Mouse (Mus musculus) CH12.LX (cell line): ENCODE measurements around the gene Nasp. TPM values are rescaled to one million over a fixed set of nuclear protein-coding genes. Genes with fewer than 3 reads are reported as not detected.
A peak's percentile ranks its signal among the peaks of the same experiment; 100 is the strongest.

Experiments
- DNase-seq: peaks from one replicate; pipeline ENCODE4 v3.0.0-alpha.2; 2013; ENCODE audit errors: extremely low read depth
- H3K27ac ChIP-seq: 2 replicates; pipeline ENCODE4 v1.5.1; 2012; ENCODE audit warnings: low read depth, mild to moderate bottlenecking, control low read depth, moderate library complexity; ENCODE audit not compliant: insufficient read depth
- H3K27me3 ChIP-seq: replicated peaks from 2 replicates; pipeline ENCODE3; 2012; ENCODE audit warnings: inconsistent platforms
- H3K36me3 ChIP-seq, 2 experiments: replicated peaks in 1 of 2; 2 replicates each; pipeline versions ENCODE3 to v1.6.1; 2012; ENCODE audit warnings: inconsistent platforms in 1 of 2, low read length in 1 of 2, mild to moderate bottlenecking in 1 of 2, mixed read lengths in 1 of 2, moderate library complexity in 1 of 2; ENCODE audit not compliant: control insufficient read depth in 1 of 2, insufficient read depth in 1 of 2
- H3K4me1 ChIP-seq, 2 experiments: 2 replicates each; pipeline ENCODE4 v1.6.1; 2012; ENCODE audit warnings: inconsistent platforms in 1 of 2, moderate library complexity in 1 of 2; ENCODE audit not compliant: insufficient read depth in 2 of 2, control insufficient read depth in 1 of 2
- H3K4me2 ChIP-seq: 2 replicates; pipeline ENCODE4 v1.6.1; 2012; ENCODE audit warnings: low read depth, mild to moderate bottlenecking, control low read depth; ENCODE audit not compliant: poor library complexity, insufficient read depth, severe bottlenecking
- H3K4me3 ChIP-seq, 3 experiments: fragments of 150-350 bp in 1 of 3; sonication (generic) in 1 of 3; replicated peaks in 1 of 3; 2 replicates each; pipeline versions ENCODE3 to v1.5.1; 2011 to 2012; ENCODE audit warnings: low read depth in 2 of 3, low read length in 2 of 3, mild to moderate bottlenecking in 2 of 3, moderate library complexity in 2 of 3, control low read depth in 1 of 3, improper control_type of control experiment in 1 of 3, inconsistent platforms in 1 of 3, mixed read lengths in 1 of 3; ENCODE audit not compliant: poor library complexity in 1 of 3
- H3K79me2 ChIP-seq: replicated peaks from 2 replicates; pipeline ENCODE4 v1.6.1; 2012; ENCODE audit warnings: mild to moderate bottlenecking, moderate library complexity; ENCODE audit not compliant: control insufficient read depth, poor library complexity, insufficient read depth, severe bottlenecking; ENCODE audit errors: extremely low read depth
- H3K9ac ChIP-seq: 2 replicates; pipeline ENCODE4 v1.6.1; 2012; ENCODE audit warnings: low read depth, mild to moderate bottlenecking, control low read depth, moderate library complexity; ENCODE audit not compliant: insufficient read depth
- H3K9me3 ChIP-seq: replicated peaks from 2 replicates; pipeline ENCODE3; 2012; ENCODE audit warnings: low read length, inconsistent platforms, mixed read lengths
- CHD1 ChIP-seq: IDR thresholded peaks from 2 replicates; pipeline ENCODE4 v1.6.1; 2012; ENCODE audit warnings: low read depth, low read length, improper control_type of control experiment, inconsistent platforms
- CTCF ChIP-seq, 2 experiments: IDR thresholded peaks in 1 of 2; conservative IDR thresholded peaks in 1 of 2; 2 replicates each; pipeline ENCODE4 v1.5.1; 2011 to 2012; ENCODE audit warnings: low read depth in 2 of 2, low read length in 2 of 2, improper control_type of control experiment in 1 of 2, inconsistent platforms in 1 of 2, mild to moderate bottlenecking in 1 of 2, moderate library complexity in 1 of 2
- ELF1 ChIP-seq: IDR thresholded peaks from 2 replicates; pipeline ENCODE4 v1.6.1; 2014; ENCODE audit warnings: low read depth, mild to moderate bottlenecking, inconsistent platforms, low read length, improper control_type of control experiment
- EP300 ChIP-seq: IDR thresholded peaks from 2 replicates; pipeline ENCODE4 v1.6.1; 2011; ENCODE audit warnings: low read length, improper control_type of control experiment
- GABPA ChIP-seq: IDR thresholded peaks from 2 replicates; pipeline ENCODE4 v1.6.1; 2012; ENCODE audit warnings: low read depth, low read length, improper control_type of control experiment, inconsistent platforms; ENCODE audit not compliant: insufficient replicate concordance
- IRF4 ChIP-seq: IDR thresholded peaks from 2 replicates; pipeline ENCODE4 v1.6.1; 2014; ENCODE audit warnings: low read depth, mild to moderate bottlenecking, inconsistent platforms, low read length, improper control_type of control experiment
- JUN ChIP-seq: IDR thresholded peaks from 2 replicates; pipeline ENCODE4 v1.6.1; 2011; ENCODE audit warnings: low read depth, mild to moderate bottlenecking, low read length, improper control_type of control experiment, moderate library complexity; ENCODE audit not compliant: insufficient read depth
- MEF2A ChIP-seq: IDR thresholded peaks from 2 replicates; pipeline ENCODE4 v1.6.1; 2014; ENCODE audit warnings: low read depth, mild to moderate bottlenecking, inconsistent platforms, low read length, improper control_type of control experiment, borderline replicate concordance
- MXI1 ChIP-seq: IDR thresholded peaks from 2 replicates; pipeline ENCODE4 v1.6.1; 2011; ENCODE audit warnings: mild to moderate bottlenecking, low read depth, low read length, improper control_type of control experiment
- MYC ChIP-seq: IDR thresholded peaks from 2 replicates; pipeline ENCODE4 v1.6.1; 2011; ENCODE audit warnings: low read depth, mild to moderate bottlenecking, improper control_type of control experiment, low read length
- PAX5 ChIP-seq: IDR thresholded peaks from 2 replicates; pipeline ENCODE4 v1.6.1; 2012; ENCODE audit warnings: low read length, inconsistent platforms, mixed read lengths
- POLR2A ChIP-seq: IDR thresholded peaks from 2 replicates; pipeline ENCODE4 v1.6.1; 2011; ENCODE audit warnings: low read depth, mild to moderate bottlenecking, improper control_type of control experiment, low read length
- RAD21 ChIP-seq: IDR thresholded peaks from 2 replicates; pipeline ENCODE4 v1.6.1; 2011; ENCODE audit warnings: low read depth, mild to moderate bottlenecking, low read length, improper control_type of control experiment, moderate library complexity
- RCOR1 ChIP-seq: conservative IDR thresholded peaks from 2 replicates; pipeline ENCODE4 v1.6.1; 2012; ENCODE audit warnings: low read depth, mild to moderate bottlenecking, inconsistent platforms, low read length, improper control_type of control experiment
- SIN3A ChIP-seq: IDR thresholded peaks from 2 replicates; pipeline ENCODE4 v1.6.1; 2012; ENCODE audit warnings: low read length, improper control_type of control experiment, inconsistent platforms
- SMC3 ChIP-seq: IDR thresholded peaks from 2 replicates; pipeline ENCODE4 v1.6.1; 2011; ENCODE audit warnings: low read depth, low read length, improper control_type of control experiment
- TCF12 ChIP-seq: IDR thresholded peaks from 2 replicates; pipeline ENCODE4 v1.6.1; 2014; ENCODE audit warnings: low read depth, mild to moderate bottlenecking, inconsistent platforms, low read length, improper control_type of control experiment
- UBTF ChIP-seq: IDR thresholded peaks from 2 replicates; pipeline ENCODE4 v1.6.1; 2012; ENCODE audit warnings: low read depth, mild to moderate bottlenecking, inconsistent platforms, low read length, improper control_type of control experiment, moderate library complexity
- ZKSCAN1 ChIP-seq: IDR thresholded peaks from 2 replicates; pipeline ENCODE4 v1.6.1; 2012; ENCODE audit warnings: low read depth, inconsistent platforms, low read length, improper control_type of control experiment, borderline replicate concordance
- ZMIZ1 ChIP-seq: IDR thresholded peaks from 2 replicates; pipeline ENCODE4 v1.6.1; 2012; ENCODE audit warnings: low read depth, mild to moderate bottlenecking, inconsistent platforms, low read length, improper control_type of control experiment
- dilution Hi-C: fragments of 300-500 bp; cut with MboI; formaldehyde crosslinking; loops from 2 replicates; pipeline ENCODE4 v1.14.3; 2020; ENCODE audit warnings: low sequenced_read_pairs; ENCODE audit not compliant: extremely low pct_unique_long_range_greater_than_20kb, extremely low pct_ligation_motif_present
- in situ Hi-C: fragments of 300-500 bp; cut with MboI; formaldehyde crosslinking; loops from 3 replicates; pipeline ENCODE4 v1.14.3; 2019; ENCODE audit warnings: low sequenced_read_pairs, low pct_ligation_motif_present, low pct_unique_long_range_greater_than_20kb, mixed read lengths
- polyA plus RNA-seq: library from polyadenylated mRNA; unstranded; fragments of >175 nt; gene quantifications from 2 replicates; pipeline ENCODE4 v1.2.1, GENCODE M21; 2012; ENCODE audit warnings: low read depth; ENCODE audit not compliant: insufficient read length
- total RNA-seq, 2 experiments: library from RNA; depleted of rRNA; stranded (reverse); fragments of 300-350 nt in 1 of 2; fragments of >200 nt in 1 of 2; gene quantifications; 2 replicates each; pipeline ENCODE4 v1.2.3; 2012 to 2014

The Nasp gene
- total and polyA plus RNA-seq, 3 experiments: 139 to 347 (median 308) TPM

GRCm38 (mm10) chr4:116595793-116596192 lies 31.9 kb downstream of the Nasp start:
- Histone ChIP-seq H3K9ac (no peak overlapping the region; the same call in 1 of the 2 replicates), H3K9me3 (peaks cover 2% of the 10 kb centered on the region), H3K4me3 (peak overlapping the region in 1 of 3 experiments; percentile 80), H3K27ac (no peak overlapping the region), H3K79me2 (peaks cover 6% of the 10 kb centered on the region), H3K36me3 (peaks cover 39 to 60% of the 10 kb centered on the region in 2 experiments), H3K27me3 (no peaks in the 10 kb centered on the region), H3K4me2 (peak overlapping the region; percentile 58; the same call in 1 of the 2 replicates), H3K4me1 (peaks cover 0 to 24% of the 10 kb centered on the region in 2 experiments; a peak in 2 of 4 replicates)
- in situ Hi-C loops (no loop called here), dilution Hi-C loops (no loop called here)
- DNase-seq: no peak
- no peak for TF ChIP-seq RAD21
- no peak for TF ChIP-seq EP300
- TF ChIP-seq ZKSCAN1: no peak
- no peak for TF ChIP-seq MYC
- TF ChIP-seq PAX5: no peak
- TF ChIP-seq GABPA: no peak

DNA sequence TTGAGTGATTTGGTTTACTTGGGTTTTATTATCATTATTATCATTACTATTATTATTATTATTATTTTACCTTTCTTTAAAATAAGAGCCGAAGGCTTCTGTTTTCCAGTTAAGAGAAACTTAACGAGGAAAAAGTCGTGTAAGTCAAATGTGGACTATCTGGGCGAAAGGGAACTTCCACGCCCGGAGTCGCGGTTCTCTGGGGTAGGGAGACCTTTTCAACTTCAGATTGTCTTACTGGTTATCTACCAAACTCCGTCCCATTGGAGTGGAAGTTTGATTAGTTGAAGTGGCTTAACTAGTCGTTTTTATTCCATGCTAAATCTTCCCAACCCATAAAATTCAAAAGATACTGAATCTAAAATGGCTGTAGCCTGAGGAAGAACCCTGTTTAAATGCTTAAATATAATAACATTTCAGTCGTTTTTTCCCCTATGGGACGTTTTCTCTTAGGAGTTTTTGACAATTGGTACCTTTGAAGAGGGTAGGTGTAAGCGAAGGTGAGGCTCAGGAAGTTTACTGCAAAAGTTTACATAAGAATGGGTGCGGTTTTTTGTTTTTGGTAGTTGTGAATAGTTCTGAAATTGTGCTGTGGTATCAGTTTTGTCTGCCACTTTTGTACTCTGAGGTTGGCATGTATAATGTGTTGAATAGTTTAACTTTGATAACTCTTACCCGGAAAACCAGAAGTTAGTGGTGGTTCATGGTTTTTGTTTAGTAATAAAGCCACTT lies 69.4 kb downstream of the Nasp start:
- peaks cover 50% of the 10 kb centered on the region for H3K79me2 ChIP-seq
- no peak for DNase-seq
- dilution Hi-C loops: no loop called here
- peak; percentile 61; the same call in 1 of the 2 replicates for TF ChIP-seq CHD1
- TF ChIP-seq MXI1: no peak
- peak; percentile 58; the same call in 1 of the 2 replicates for TF ChIP-seq SIN3A
- no peak for TF ChIP-seq JUN
- TF ChIP-seq, all 38 proteins: peak for 2
- H3K4me1 ChIP-seq: peaks cover 0 to 18% of the 10 kb centered on the region in 2 experiments; a peak in 2 of 4 replicates
- H3K36me3 ChIP-seq: peaks cover 5 to 23% of the 10 kb centered on the region in 2 experiments
- H3K27ac ChIP-seq: no peak overlapping the region
- no peaks in the 10 kb centered on the region for H3K27me3 ChIP-seq
- H3K4me2 ChIP-seq: peak overlapping the region; percentile 96
- in situ Hi-C loops: no loop called here
- peak overlapping the region; percentile 57 to 99 (median 82) for H3K4me3 ChIP-seq
- no peaks in the 10 kb centered on the region for H3K9me3 ChIP-seq
- H3K9ac ChIP-seq: peak overlapping the region; percentile 72

- peak within 1 kb of the TSS; percentile 82 to 99 (median 93) for H3K4me3 ChIP-seq
- dilution Hi-C loops (no loop called here), in situ Hi-C loops (no loop called here)
- no peaks in the 10 kb centered on the region for H3K9me3 ChIP-seq
- no peaks in the 10 kb centered on the region for H3K27me3 ChIP-seq
- H3K36me3 ChIP-seq: peaks cover 10 to 27% of the 10 kb centered on the region in 2 experiments
- DNase-seq: peak; percentile 91
- peak within 1 kb of the TSS; percentile 84 for H3K27ac ChIP-seq
- peak within 1 kb of the TSS; percentile 90 for H3K9ac ChIP-seq
- H3K79me2 ChIP-seq: peaks cover 46% of the 10 kb centered on the region
- H3K4me2 ChIP-seq: peak within 1 kb of the TSS; percentile 96
- H3K4me1 ChIP-seq: peaks cover 0 to 18% of the 10 kb centered on the region in 2 experiments; a peak in 2 of 4 replicates
- TF ChIP-seq MEF2A: peak; percentile 31; the same call in 1 of the 2 replicates
- peak; percentile 65; the same call in 1 of the 2 replicates for TF ChIP-seq TCF12
- no peak; the same call in 1 of the 2 replicates for TF ChIP-seq UBTF
- peak; percentile 80 for TF ChIP-seq POLR2A
- TF ChIP-seq ZMIZ1: peak; percentile 77
- TF ChIP-seq SMC3: no peak
- no peak for TF ChIP-seq EP300
- peak; percentile 77 for TF ChIP-seq ELF1
- TF ChIP-seq CTCF (conservative IDR thresholded peaks at IDR 0.05 in 1 of 2, IDR thresholded peaks at IDR 0.05 in 1 of 2; ENCODE audit: low read depth in 2 of 2, low read length in 2 of 2): no peak
- no peak for TF ChIP-seq GABPA
- no peak; the same call in 1 of the 2 replicates for TF ChIP-seq RCOR1
- peak; percentile 7; the same call in 1 of the 2 replicates for TF ChIP-seq MYC
- TF ChIP-seq ZKSCAN1: no peak
- no peak for TF ChIP-seq JUN
- TF ChIP-seq RAD21: no peak
- peak; percentile 73; the same call in 1 of the 2 replicates for TF ChIP-seq CHD1
- peak; percentile 23 for TF ChIP-seq IRF4
Observed at GRCm38 (mm10) chr4:116557306-116558121, 70.2 kb downstream of the Nasp start, which contains the start of gene Gpbp1l1. Gpbp1l1 (plus strand) TSS chr4:116557658.
